Mouse (Mus musculus): ENCODE measurements at regions not wholly inside any gene's neighbourhood (a gene's known extent, or its start where the extent isn't known, plus 50 kb on each side); places are given as distances from the start of the nearest gene placed in this dataset.
A peak's percentile ranks its signal among the peaks of the same experiment; 100 is the strongest.

GRCm38 (mm10) chr2:169450801-169451200 is 136.7 kb downstream of the Gm11011 start:
- DNase-seq (ENCODE audit: low spot score), result no peak

GRCm38 (mm10) chr2:169447495-169448280 is 139.9 kb downstream of the Gm11011 start:
- DNase-seq (ENCODE audit: low spot score), result no peak

- DNase-seq (ENCODE audit: low spot score), result no peak
These were observed 141.7 kb downstream of the Gm11011 start for GRCm38 (mm10) chr2:169445877-169446276.

- no peak for DNase-seq (ENCODE audit: low spot score)
These were observed 142.2 kb downstream of the Gm11011 start for GRCm38 (mm10) chr2:169445371-169445770.

GRCm38 (mm10) chr2:169443271-169443670 is 144.3 kb downstream of the Gm11011 start:
- DNase-seq (ENCODE audit: low spot score), result no peak

- no peak for DNase-seq (ENCODE audit: low spot score)
These were observed 156.0 kb downstream of the Gm11011 start for GRCm38 (mm10) chr2:169431516-169431915.

- DNase-seq (ENCODE audit: low spot score), result no peak
These were observed 158.1 kb downstream of the Gm11011 start for GRCm38 (mm10) chr2:169429411-169429810.

GRCm38 (mm10) chr2:169424166-169424920 is 163.2 kb downstream of the Gm11011 start:
- DNase-seq (ENCODE audit: low spot score), result no peak

- DNase-seq (ENCODE audit: low spot score), result no peak
These were observed 175.2 kb downstream of the Gm11011 start for GRCm38 (mm10) chr2:169412361-169412760.

GRCm38 (mm10) chr2:169410080-169410479 is 177.5 kb downstream of the Gm11011 start:
- DNase-seq (ENCODE audit: low spot score), result no peak

- no peak for DNase-seq (ENCODE audit: low spot score)
These were observed 182.4 kb downstream of the Gm11011 start for GRCm38 (mm10) chr2:169404908-169405690.

- no peak for DNase-seq (ENCODE audit: low spot score)
These were observed 189.8 kb downstream of the Gm11011 start for GRCm38 (mm10) chr2:169397758-169398157.

GRCm38 (mm10) chr2:169397013-169397412 is 190.5 kb downstream of the Gm11011 start:
- DNase-seq (ENCODE audit: low spot score), result no peak

- DNase-seq (ENCODE audit: low spot score), result no peak
These were observed 191.3 kb downstream of the Gm11011 start for GRCm38 (mm10) chr2:169396294-169396693.

- no peak for DNase-seq (ENCODE audit: low spot score)
These were observed 197.9 kb downstream of the Gm11011 start for GRCm38 (mm10) chr2:169389611-169390010.

- no peak for DNase-seq (ENCODE audit: low spot score)
These were observed 199.0 kb downstream of the Gm11011 start for GRCm38 (mm10) chr2:169388569-169388968.

- no peak for DNase-seq (ENCODE audit: low spot score)
These were observed 199.6 kb downstream of the Gm11011 start for GRCm38 (mm10) chr2:169387765-169388518.

- no peak for DNase-seq (ENCODE audit: low spot score)
These were observed 203.8 kb downstream of the Gm11011 start for GRCm38 (mm10) chr2:169383701-169384100.

- no peak for DNase-seq (ENCODE audit: low spot score)
These were observed 214.5 kb downstream of the Gm11011 start for GRCm38 (mm10) chr2:169373069-169373468.

- no peak for DNase-seq (ENCODE audit: low spot score)
These were observed 222.5 kb downstream of the Gm11011 start for GRCm38 (mm10) chr2:169365046-169365445.

- DNase-seq (ENCODE audit: low spot score), result peak; percentile 15
These were observed 227.3 kb downstream of the Gm11011 start for GRCm38 (mm10) chr2:169360272-169360671.

GRCm38 (mm10) chr2:169357400-169357799 is 230.1 kb downstream of the Gm11011 start:
- DNase-seq (ENCODE audit: low spot score), result no peak
